Mouse (Mus musculus) stomach, embryonic 16.5 days (tissue): Measurements from ENCODE around the gene D11Wsu47e. TPM values are rescaled to one million over a fixed set of nuclear protein-coding genes. Genes with fewer than 3 reads are reported as not detected.
A peak's percentile ranks its signal among the peaks of the same experiment; 100 is the strongest.

Experiments used
- ATAC-seq: fragments of 200-750 bp; cut with Nextera tagmentation; 2 replicates; pipeline ENCODE4 v1.8.0; 2017; ENCODE audit warnings: moderate number of reproducible peaks, moderate TSS enrichment; ENCODE audit not compliant: insufficient read depth, low FRiP score
- H3K27ac ChIP-seq: fragments of 300-500 bp; sonication (generic); 2 replicates; pipeline ENCODE4 v1.5.1; 2014; ENCODE audit warnings: low read length
- H3K27me3 ChIP-seq: fragments of 300-500 bp; sonication (generic); 2 replicates; pipeline ENCODE4 v1.6.1; 2014; ENCODE audit warnings: low read length, control low read depth, mixed read lengths; ENCODE audit not compliant: control insufficient read depth, insufficient read depth
- H3K36me3 ChIP-seq: fragments of 300-500 bp; sonication (generic); 2 replicates; pipeline ENCODE4 v1.6.1; 2014; ENCODE audit warnings: low read length; ENCODE audit not compliant: control insufficient read depth, insufficient read depth
- H3K4me1 ChIP-seq: fragments of 300-500 bp; sonication (generic); 2 replicates; pipeline ENCODE4 v1.6.1; 2014; ENCODE audit warnings: low read length, control low read depth, mixed read lengths; ENCODE audit not compliant: control insufficient read depth, insufficient read depth
- H3K4me2 ChIP-seq: fragments of 300-500 bp; sonication (generic); 2 replicates; pipeline ENCODE4 v1.6.1; 2014; ENCODE audit warnings: low read depth, low read length, mixed read lengths
- H3K4me3 ChIP-seq: fragments of 300-500 bp; sonication (generic); replicated peaks from 2 replicates; pipeline ENCODE4 v1.5.1; 2014; ENCODE audit warnings: mild to moderate bottlenecking, low read length
- H3K9ac ChIP-seq: fragments of 300-500 bp; sonication (generic); 2 replicates; pipeline ENCODE4 v1.6.1; 2014; ENCODE audit warnings: low read length
- H3K9me3 ChIP-seq: fragments of 300-500 bp; sonication (generic); replicated peaks from 2 replicates; pipeline ENCODE4 v1.6.1; 2016; ENCODE audit warnings: low read length, control low read depth; ENCODE audit not compliant: control insufficient read depth
- WGBS: fragments of 180-500 bp; shearing (Covaris S2); extraction: QIAGEN DNeasy Blood & Tissue Kit; methylation state at CpG from one replicate; pipeline ENCODE4 v1.1.7; 2014; 5-methylcytosine and 5-hydroxymethylcytosine counted together
- polyA plus RNA-seq: library from polyadenylated mRNA; unstranded; fragments of >200 nt; fragmentation: Nextera tagmentation; extraction: Ambion mirVana; gene quantifications from 2 replicates; pipeline ENCODE4 v1.2.1, GENCODE M21; 2015

The D11Wsu47e gene
- polyA plus RNA-seq, 1 experiment from 2014 or later, result 17.1 TPM

DNA sequence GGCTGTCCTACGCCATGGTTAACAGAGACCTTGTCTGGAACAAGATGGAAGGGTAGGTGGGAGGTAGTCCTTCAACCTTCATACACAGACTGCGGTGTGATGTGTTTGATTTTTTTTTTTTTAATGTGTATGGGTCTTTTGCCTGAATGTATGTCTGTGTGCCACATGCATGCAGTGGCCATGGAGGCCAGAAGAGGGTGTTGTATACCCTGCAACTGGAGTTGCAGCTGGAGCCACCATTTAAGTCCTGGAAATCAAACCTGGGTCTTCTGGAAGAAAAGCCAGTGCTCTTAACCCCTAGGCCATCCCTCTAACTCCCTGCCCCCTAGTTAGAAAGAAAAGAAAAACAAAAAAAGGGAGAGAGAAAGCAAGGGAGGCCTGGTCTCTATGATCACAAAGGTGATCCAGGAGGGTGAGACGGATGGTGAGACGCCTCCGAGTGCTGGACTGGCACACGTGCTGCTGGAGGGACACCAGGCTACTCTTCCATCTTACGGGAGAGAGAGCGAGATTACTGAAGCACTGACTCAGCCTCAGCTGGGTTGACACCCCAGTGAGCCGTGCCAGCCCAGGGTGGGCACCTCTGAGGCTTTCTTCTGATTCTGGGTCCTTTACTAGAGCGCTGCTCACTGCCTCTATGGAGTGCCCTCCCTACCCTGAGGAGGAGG lies 47.9 kb downstream of the D11Wsu47e start:
- 85% methylated on average over 10 of the region's 10 CpGs for WGBS
- Histone ChIP-seq H3K9me3 (no peaks in the 10 kb centered on the region), H3K27me3 (no peaks in the 10 kb centered on the region), H3K27ac (peak overlapping the region; percentile 92; the same call in 1 of the 2 replicates), H3K4me3 (no peak overlapping the region), H3K4me2 (no peak overlapping the region), H3K4me1 (peaks cover 82% of the 10 kb centered on the region), H3K9ac (0 out of 2 replicates have a peak overlapping the region, but pooled peaks have one; percentile 10), H3K36me3 (peaks cover 25% of the 10 kb centered on the region)
- no peak for ATAC-seq

DNA sequence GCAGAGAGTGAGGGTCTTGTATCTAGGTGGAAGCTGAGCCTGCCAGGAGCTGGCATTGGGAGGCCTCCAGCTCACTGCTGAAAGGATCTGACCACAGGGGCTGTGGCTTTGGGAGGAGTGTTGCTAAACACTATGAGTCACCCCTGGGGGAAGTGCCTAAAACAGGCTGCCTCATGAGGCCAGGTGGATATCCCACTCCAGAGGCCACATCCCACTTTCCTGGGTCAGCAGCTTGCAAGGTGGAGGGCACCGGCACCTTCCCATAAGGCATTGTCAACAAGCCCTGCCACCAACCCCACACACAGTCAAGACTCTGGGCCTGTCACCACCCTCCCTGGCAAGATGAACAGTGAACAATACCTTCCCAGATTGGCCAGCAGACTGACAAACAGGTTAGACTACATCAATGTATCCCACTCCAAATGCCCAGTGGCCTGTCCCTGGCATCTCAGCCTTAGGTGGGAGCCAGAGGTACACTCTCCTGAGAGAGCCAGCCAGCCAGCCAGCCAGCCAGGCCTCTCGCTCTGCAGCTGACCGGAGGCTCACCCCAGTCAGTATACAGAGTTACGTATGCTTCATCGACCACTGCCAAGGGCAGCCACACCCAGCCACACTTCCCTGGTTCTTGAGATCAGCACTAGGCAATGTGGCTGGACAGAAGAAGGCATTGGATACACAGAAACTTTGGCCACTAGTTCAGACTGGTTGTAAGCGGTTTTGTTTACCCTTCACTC lies 49.6 kb downstream of the D11Wsu47e start:
- Histone ChIP-seq H3K9ac (peak overlapping the region; percentile 50; the same call in 1 of the 2 replicates), H3K27ac (peak overlapping the region; percentile 92), H3K36me3 (peaks cover 9% of the 10 kb centered on the region), H3K4me3 (no peak overlapping the region), H3K9me3 (no peaks in the 10 kb centered on the region), H3K4me2 (peak overlapping the region; percentile 24; the same call in 1 of the 2 replicates), H3K27me3 (no peaks in the 10 kb centered on the region), H3K4me1 (peaks cover 83% of the 10 kb centered on the region)
- ATAC-seq, result peak; percentile 88
- 36% methylated on average over 6 of the region's 6 CpGs for WGBS

- Histone ChIP-seq H3K9ac (peak overlapping the region; percentile 30), H3K27me3 (no peaks in the 10 kb centered on the region), H3K9me3 (no peaks in the 10 kb centered on the region), H3K27ac (peak overlapping the region; percentile 92), H3K4me2 (no peak overlapping the region), H3K36me3 (peaks cover 3% of the 10 kb centered on the region; the same call in 1 of the 2 replicates), H3K4me1 (peaks cover 87% of the 10 kb centered on the region), H3K4me3 (no peak overlapping the region)
- 51% methylated on average over 6 of the region's 6 CpGs for WGBS
- no peak for ATAC-seq
Observed at GRCm38 (mm10) chr11:113735151-113735550, 50.9 kb downstream of the D11Wsu47e start.

- Histone ChIP-seq H3K36me3 (peaks cover 3% of the 10 kb centered on the region; the same call in 1 of the 2 replicates), H3K4me3 (no peak overlapping the region), H3K9me3 (no peaks in the 10 kb centered on the region), H3K4me1 (peaks cover 77% of the 10 kb centered on the region), H3K27me3 (no peaks in the 10 kb centered on the region), H3K4me2 (no peak overlapping the region), H3K9ac (no peak overlapping the region), H3K27ac (no peak overlapping the region)
- WGBS, result 72% methylated on average over 11 of the region's 11 CpGs
- no peak for ATAC-seq
Observed at GRCm38 (mm10) chr11:113736848-113737552, 52.8 kb downstream of the D11Wsu47e start.

DNA sequence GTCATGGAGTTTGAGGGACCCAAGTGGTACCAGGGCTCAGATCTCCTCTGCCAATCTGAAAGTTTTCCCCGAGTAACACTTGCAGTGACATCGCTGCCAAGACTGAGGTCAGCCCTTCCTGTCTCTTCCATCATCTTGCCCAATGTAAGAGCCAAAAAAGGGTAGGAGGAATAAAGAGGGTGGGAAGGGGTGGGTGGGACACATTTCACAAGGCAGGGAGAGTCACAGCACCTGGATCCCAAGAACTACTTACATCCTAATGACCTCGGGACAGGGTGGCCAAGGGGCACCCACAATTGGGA lies 53.3 kb downstream of the D11Wsu47e start:
- H3K4me2 ChIP-seq, result no peak overlapping the region
- peaks cover 3% of the 10 kb centered on the region; the same call in 1 of the 2 replicates for H3K36me3 ChIP-seq
- no peak overlapping the region for H3K9ac ChIP-seq
- no peaks in the 10 kb centered on the region for H3K9me3 ChIP-seq
- ATAC-seq, result no peak
- H3K27ac ChIP-seq, result no peak overlapping the region
- H3K4me3 ChIP-seq, result no peak overlapping the region
- 82% methylated on average over 3 of the region's 3 CpGs for WGBS
- H3K4me1 ChIP-seq, result peaks cover 72% of the 10 kb centered on the region
- H3K27me3 ChIP-seq, result no peaks in the 10 kb centered on the region

DNA sequence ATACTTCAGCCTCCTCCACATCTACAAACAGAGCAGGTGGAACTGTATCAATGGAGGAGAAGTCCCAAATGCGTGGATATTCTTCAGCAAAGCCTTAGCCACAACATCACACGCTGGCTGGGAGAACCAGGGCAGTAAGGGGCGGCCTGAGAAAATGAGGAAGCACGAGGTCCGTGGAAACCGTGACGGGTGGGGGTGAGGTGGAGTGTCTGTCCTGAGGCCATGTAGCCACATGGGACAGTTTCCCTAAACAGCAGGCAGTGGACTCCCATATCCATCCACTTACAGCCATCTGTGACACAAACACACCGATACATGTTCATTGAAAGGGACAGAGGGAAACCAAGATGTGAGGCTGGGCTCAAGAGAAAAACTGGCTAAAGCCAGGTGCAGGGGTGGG lies 53.7 kb downstream of the D11Wsu47e start:
- Histone ChIP-seq H3K27ac (no peak overlapping the region), H3K27me3 (no peaks in the 10 kb centered on the region), H3K9ac (no peak overlapping the region), H3K36me3 (peaks cover 5% of the 10 kb centered on the region), H3K4me2 (no peak overlapping the region), H3K4me1 (peaks cover 67% of the 10 kb centered on the region), H3K4me3 (no peak overlapping the region), H3K9me3 (no peaks in the 10 kb centered on the region)
- ATAC-seq, result no peak
- WGBS, result 72% methylated on average over 8 of the region's 8 CpGs

GRCm38 (mm10) chr11:113739213-113739612 lies 55.0 kb downstream of the D11Wsu47e start:
- H3K27me3 ChIP-seq, result no peaks in the 10 kb centered on the region
- no peak overlapping the region for H3K4me2 ChIP-seq
- peak; percentile 9; the same call in 1 of the 2 replicates for ATAC-seq
- WGBS, result 61% methylated on average over 8 of the region's 8 CpGs
- peaks cover 16% of the 10 kb centered on the region for H3K36me3 ChIP-seq
- H3K27ac ChIP-seq, result peak overlapping the region; percentile 42; the same call in 1 of the 2 replicates
- H3K4me3 ChIP-seq, result no peak overlapping the region
- H3K9me3 ChIP-seq, result no peaks in the 10 kb centered on the region
- peak overlapping the region; percentile 23; the same call in 1 of the 2 replicates for H3K9ac ChIP-seq
- H3K4me1 ChIP-seq, result peaks cover 54% of the 10 kb centered on the region

GRCm38 (mm10) chr11:113740100-113740499 lies 55.9 kb downstream of the D11Wsu47e start:
- Histone ChIP-seq H3K9ac (0 out of 2 replicates have a peak overlapping the region, but pooled peaks have one; percentile 2), H3K36me3 (peaks cover 17% of the 10 kb centered on the region), H3K27ac (no peak overlapping the region), H3K4me2 (no peak overlapping the region), H3K27me3 (no peaks in the 10 kb centered on the region), H3K4me1 (peaks cover 46% of the 10 kb centered on the region), H3K9me3 (no peaks in the 10 kb centered on the region), H3K4me3 (no peak overlapping the region)
- ATAC-seq, result no peak
- 50% methylated on average over 7 of the region's 7 CpGs for WGBS

GRCm38 (mm10) chr11:113742998-113743397 lies 58.8 kb downstream of the D11Wsu47e start:
- no peak overlapping the region for H3K9ac ChIP-seq
- H3K27ac ChIP-seq, result no peak overlapping the region
- no peaks in the 10 kb centered on the region for H3K27me3 ChIP-seq
- no peak overlapping the region for H3K4me3 ChIP-seq
- 93% methylated on average over 1 of the region's 1 CpGs for WGBS
- H3K9me3 ChIP-seq, result no peaks in the 10 kb centered on the region
- H3K36me3 ChIP-seq, result peaks cover 15% of the 10 kb centered on the region; the same call in 1 of the 2 replicates
- no peak overlapping the region for H3K4me2 ChIP-seq
- peaks cover 33% of the 10 kb centered on the region for H3K4me1 ChIP-seq
- no peak for ATAC-seq
